Mouse (Mus musculus): ENCODE results near the gene Lime1.
A peak's percentile ranks its signal among the peaks of the same experiment; 100 is the strongest.

Lime1 gene

GRCm38 (mm10) chr2:181391541-181391940 lies 11.7 kb downstream of the Lime1 start:
- no peak for DNase-seq

- DNase-seq: peak; percentile 95
These were observed 12.8 kb downstream of the Lime1 start for GRCm38 (mm10) chr2:181392600-181393213.

- no peak for DNase-seq
These were observed 14.2 kb downstream of the Lime1 start for GRCm38 (mm10) chr2:181394086-181394485.

GRCm38 (mm10) chr2:181397207-181397761 lies 17.4 kb downstream of the Lime1 start:
- no peak for DNase-seq

DNA sequence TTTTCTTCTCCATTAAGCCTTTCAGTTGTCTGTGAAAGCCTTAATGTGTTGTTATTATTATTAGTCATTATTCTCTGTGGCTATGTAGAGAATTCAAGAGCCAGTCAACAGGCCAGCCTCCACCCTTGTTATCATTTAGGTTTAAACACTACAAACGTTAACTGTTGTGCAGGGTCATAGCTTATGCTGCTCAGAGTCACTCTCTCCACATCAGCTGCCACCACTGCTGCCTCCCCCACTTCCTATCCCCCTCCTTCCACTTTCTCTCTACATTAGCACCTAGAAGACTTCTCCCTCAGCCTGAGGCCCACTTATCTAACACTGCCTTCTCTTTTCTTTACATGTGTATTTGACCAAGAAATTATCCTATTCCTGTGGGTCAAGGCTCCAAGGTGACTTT lies 21.6 kb downstream of the Lime1 start:
- no peak for DNase-seq

- DNase-seq: no peak
These were observed 23.8 kb downstream of the Lime1 start for GRCm38 (mm10) chr2:181403722-181404121.

GRCm38 (mm10) chr2:181409643-181410042 lies 29.8 kb downstream of the Lime1 start:
- DNase-seq: no peak

DNA sequence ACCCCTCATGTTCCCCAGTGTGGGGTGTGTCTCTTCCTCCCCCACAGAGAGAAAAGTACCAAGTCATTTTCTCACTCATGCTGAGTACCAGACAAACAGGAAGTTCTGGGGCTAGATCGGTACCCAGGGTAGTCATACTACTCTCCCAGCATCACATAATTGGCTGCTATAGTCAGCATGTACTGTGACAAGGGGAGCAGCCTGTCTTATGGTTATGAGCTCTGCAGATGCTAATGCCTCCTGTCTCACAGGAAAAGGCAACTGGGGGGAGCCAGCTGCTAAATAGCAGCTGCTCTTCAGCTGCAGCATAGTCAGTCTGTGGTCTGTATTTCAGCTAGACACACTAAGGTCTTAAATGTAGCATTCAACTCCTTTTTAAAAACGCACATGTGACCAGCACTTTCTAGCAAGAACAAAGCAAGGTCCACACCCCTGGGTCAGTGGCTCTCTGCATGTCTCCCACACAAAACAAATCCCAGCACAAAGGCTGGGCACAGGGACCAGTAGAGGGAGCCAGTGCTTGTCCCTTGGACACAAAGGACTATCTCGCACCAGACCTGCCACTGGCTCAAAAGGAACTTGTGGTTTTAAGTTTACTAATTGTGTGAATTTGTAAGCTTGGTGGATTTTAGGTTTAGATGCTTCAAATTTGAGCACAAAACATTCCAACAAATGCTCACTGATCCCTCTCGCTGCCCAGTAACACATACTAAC lies 31.0 kb downstream of the Lime1 start:
- DNase-seq: peak; percentile 63

- DNase-seq: no peak
These were observed 33.3 kb downstream of the Lime1 start for GRCm38 (mm10) chr2:181413141-181413540.

- no peak for DNase-seq
These were observed 36.1 kb downstream of the Lime1 start for GRCm38 (mm10) chr2:181415945-181416344.

DNA sequence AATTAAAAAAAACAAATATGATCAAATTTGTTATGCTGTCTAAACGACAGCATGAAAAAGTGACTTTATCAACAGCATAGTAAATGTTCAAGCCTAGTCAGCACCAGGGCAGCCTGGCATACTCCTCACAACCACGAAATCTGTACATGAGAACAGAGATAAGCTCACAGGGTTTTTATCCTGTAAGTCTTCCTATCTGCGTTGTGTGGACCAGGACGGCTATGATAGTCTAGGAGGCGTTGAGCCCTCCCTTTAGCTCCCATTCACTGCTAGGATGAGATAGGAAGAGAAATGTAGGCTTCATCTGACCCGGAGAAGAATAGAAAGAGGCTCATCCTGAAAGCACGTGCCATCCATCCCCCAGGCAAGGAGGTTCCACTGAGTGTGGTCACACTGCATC lies 39.5 kb downstream of the Lime1 start:
- no peak for DNase-seq

GRCm38 (mm10) chr2:181420426-181420825 lies 40.5 kb downstream of the Lime1 start:
- peak; percentile 23 for DNase-seq

- DNase-seq: no peak
These were observed 41.2 kb downstream of the Lime1 start for GRCm38 (mm10) chr2:181420903-181421638.

DNA sequence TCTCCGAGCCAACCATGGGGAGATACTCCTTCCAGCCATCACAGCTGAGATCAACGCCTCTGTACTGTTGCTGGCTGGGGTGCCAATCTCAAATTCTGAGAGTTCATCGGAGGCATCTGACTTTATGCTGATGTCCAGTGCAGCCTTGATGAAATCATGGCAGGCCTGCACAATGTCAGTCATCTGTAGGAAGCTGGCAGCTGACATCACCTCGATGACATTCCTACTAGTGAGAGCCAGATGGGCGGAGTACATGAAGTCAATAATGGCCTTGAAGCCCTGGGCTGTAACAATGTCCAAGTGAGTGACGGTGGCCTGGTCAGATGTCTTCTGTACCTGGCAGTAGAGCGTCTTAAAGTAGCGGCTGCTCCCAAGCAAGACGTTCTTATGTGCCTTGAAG lies 44.0 kb downstream of the Lime1 start:
- no peak for DNase-seq
